Mouse (Mus musculus) myocyte (in vitro differentiated cells): ENCODE measurements around the gene Msx2.

ENCODE experiments used
- CEBPB ChIP-seq: IDR thresholded peaks from 2 replicates; pipeline ENCODE4 v1.6.1; 2011; ENCODE audit warnings: mild to moderate bottlenecking, moderate library complexity; ENCODE audit not compliant: poor library complexity, insufficient read depth, severe bottlenecking
- E2F4 ChIP-seq: IDR thresholded peaks from one replicate; pipeline ENCODE4 v1.6.1; 2011; ENCODE audit warnings: mild to moderate bottlenecking, control low read depth, moderate library complexity; ENCODE audit not compliant: insufficient read depth
- MAX ChIP-seq: IDR thresholded peaks from one replicate; pipeline ENCODE4 v1.6.1; 2011; ENCODE audit warnings: low read depth, mild to moderate bottlenecking, control low read depth
- MYOD1 ChIP-seq, 3 experiments: IDR thresholded peaks; one replicate each; pipeline ENCODE4 v1.6.1; 2011; ENCODE audit warnings: control low read depth in 2 of 3, low read depth in 2 of 3, mild to moderate bottlenecking in 2 of 3, moderate library complexity in 1 of 3; ENCODE audit not compliant: insufficient read length in 2 of 3, control insufficient read depth in 1 of 3
- MYOG ChIP-seq, 3 experiments: IDR thresholded peaks; one replicate each; pipeline ENCODE4 v1.6.1; 2011; ENCODE audit warnings: control low read depth in 2 of 3, low read depth in 2 of 3, mild to moderate bottlenecking in 2 of 3; ENCODE audit not compliant: insufficient read length in 2 of 3, control insufficient read depth in 1 of 3, insufficient read depth in 1 of 3
- POLR2A ChIP-seq: IDR thresholded peaks from one replicate; pipeline ENCODE4 v1.6.1; 2011; ENCODE audit warnings: low read depth, mild to moderate bottlenecking, control low read depth, moderate library complexity; ENCODE audit not compliant: insufficient read length
- POLR2AphosphoS2 ChIP-seq: IDR thresholded peaks from one replicate; pipeline ENCODE4 v1.6.1; 2011; ENCODE audit warnings: low read depth, control low read depth; ENCODE audit not compliant: insufficient read length
- TCF12 ChIP-seq: IDR thresholded peaks from one replicate; pipeline ENCODE4 v1.6.1; 2011; ENCODE audit warnings: mild to moderate bottlenecking, control low read depth; ENCODE audit not compliant: poor library complexity, insufficient read depth, severe bottlenecking
- TCF3 ChIP-seq: IDR thresholded peaks from one replicate; pipeline ENCODE4 v1.6.1; 2011; ENCODE audit warnings: low read depth, control low read depth; ENCODE audit not compliant: insufficient read length
- USF1 ChIP-seq: IDR thresholded peaks from one replicate; pipeline ENCODE4 v1.6.1; 2011; ENCODE audit warnings: low read depth, mild to moderate bottlenecking, control low read depth, moderate library complexity

GRCm38 (mm10) chr13:53511366-53511765 lies 38.5 kb upstream of the Msx2 start:
- TF ChIP-seq POLR2A (no peak), USF1 (no peak), POLR2AphosphoS2 (no peak), MYOG (IDR thresholded peaks at IDR 0.05; ENCODE audit: control insufficient read depth in 1 of 3, insufficient read depth in 1 of 3, insufficient read length in 2 of 3, low read depth in 2 of 3) (no peak), TCF3 (no peak), E2F4 (no peak), CEBPB (no peak), MAX (no peak), TCF12 (no peak), MYOD1 (IDR thresholded peaks at IDR 0.05; ENCODE audit: control insufficient read depth in 1 of 3, insufficient read length in 2 of 3, low read depth in 2 of 3) (no peak)
